Mouse (Mus musculus): Measurements from ENCODE around the gene Col1a1. TPM values are rescaled to one million over a fixed set of nuclear protein-coding genes. Genes with fewer than 3 reads are reported as not detected.
A peak's percentile ranks its signal among the peaks of the same experiment; 100 is the strongest.

Col1a1 gene
- polyA plus RNA-seq, 1 experiment from 2014 or later: 1,421 TPM

- 39% methylated on average over 9 of the region's 9 CpGs for WGBS
- Histone ChIP-seq H3K36me3 (ENCODE audit: control insufficient read depth, insufficient read depth, low read length) (no peaks in the 10 kb centered on the region), H3K4me3 (ENCODE audit: low read length) (peak overlapping the region; percentile 14; the same call in 1 of the 2 replicates), H3K27me3 (ENCODE audit: control insufficient read depth, insufficient read depth, low read depth, low read length) (no peaks in the 10 kb centered on the region), H3K4me2 (ENCODE audit: low read depth, low read length) (peak overlapping the region; percentile 37), H3K9me3 (ENCODE audit: control insufficient read depth, low read length) (no peaks in the 10 kb centered on the region), H3K9ac (ENCODE audit: low read length) (no peak overlapping the region), H3K27ac (ENCODE audit: low read length) (no peak overlapping the region), H3K4me1 (replicated peaks; ENCODE audit: control insufficient read depth, insufficient read depth, low read length) (peaks cover 4% of the 10 kb centered on the region; the same call in 1 of the 2 replicates)
- no peak; the same call in none of the 2 replicates for ATAC-seq (ENCODE audit: low read depth)
Measured at GRCm38 (mm10) chr11:94978178-94978915, 42.3 kb downstream of the Col1a1 start.

- peak; percentile 97 for ATAC-seq (ENCODE audit: low read depth)
- Histone ChIP-seq H3K9me3 (ENCODE audit: control insufficient read depth, low read length) (no peaks in the 10 kb centered on the region), H3K4me2 (ENCODE audit: low read depth, low read length) (peak overlapping the region; percentile 37), H3K9ac (ENCODE audit: low read length) (0 out of 2 replicates have a peak overlapping the region, but pooled peaks have one; percentile 5), H3K27me3 (ENCODE audit: control insufficient read depth, insufficient read depth, low read depth, low read length) (no peaks in the 10 kb centered on the region), H3K36me3 (ENCODE audit: control insufficient read depth, insufficient read depth, low read length) (no peaks in the 10 kb centered on the region), H3K27ac (ENCODE audit: low read length) (no peak overlapping the region), H3K4me1 (replicated peaks; ENCODE audit: control insufficient read depth, insufficient read depth, low read length) (peaks cover 4% of the 10 kb centered on the region; the same call in 1 of the 2 replicates), H3K4me3 (ENCODE audit: low read length) (peak overlapping the region; percentile 23)
- WGBS: under 1% methylated on average over 20 of the region's 20 CpGs
Measured at GRCm38 (mm10) chr11:94978947-94979346, 42.9 kb downstream of the Col1a1 start.

DNA sequence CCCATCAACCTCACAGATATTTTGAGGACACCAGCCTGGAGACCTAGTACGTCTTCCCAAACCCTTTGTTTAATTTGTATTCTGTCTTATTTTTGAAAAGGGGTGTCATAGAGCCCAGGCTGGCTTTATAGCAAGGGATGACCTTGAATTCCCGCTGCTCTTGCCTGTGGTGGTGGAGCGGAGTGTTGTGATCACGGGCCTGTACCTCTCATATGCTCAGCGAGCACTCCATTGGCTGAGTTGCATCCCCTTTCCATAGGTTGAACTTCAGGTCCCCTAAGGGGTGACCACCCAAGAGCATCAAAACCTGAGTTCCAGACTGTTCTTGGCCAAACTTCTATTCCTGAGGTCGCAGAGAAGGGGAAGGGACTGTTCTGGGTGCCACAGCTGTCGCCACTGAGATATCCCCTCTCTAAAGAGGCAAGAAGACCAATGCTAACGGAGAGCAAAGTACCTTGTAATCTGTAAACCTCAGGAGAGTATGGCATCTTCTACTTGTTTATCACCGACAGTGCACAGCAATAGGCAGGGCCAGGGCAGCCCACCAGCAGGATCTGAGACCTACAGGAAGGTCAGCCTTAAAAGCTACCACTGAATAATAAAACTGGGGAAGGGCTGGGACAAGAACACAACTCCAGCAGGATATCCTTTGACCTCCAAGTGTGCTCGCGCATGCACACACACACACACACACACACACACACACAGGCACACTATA is 43.6 kb downstream of the Col1a1 start:
- peak; percentile 10; the same call in 1 of the 2 replicates for ATAC-seq (ENCODE audit: low read depth)
- Histone ChIP-seq H3K36me3 (ENCODE audit: control insufficient read depth, insufficient read depth, low read length) (no peaks in the 10 kb centered on the region), H3K9me3 (ENCODE audit: control insufficient read depth, low read length) (no peaks in the 10 kb centered on the region), H3K27ac (ENCODE audit: low read length) (no peak overlapping the region), H3K4me1 (replicated peaks; ENCODE audit: control insufficient read depth, insufficient read depth, low read length) (peaks cover 4% of the 10 kb centered on the region; the same call in 1 of the 2 replicates), H3K27me3 (ENCODE audit: control insufficient read depth, insufficient read depth, low read depth, low read length) (no peaks in the 10 kb centered on the region), H3K9ac (ENCODE audit: low read length) (0 out of 2 replicates have a peak overlapping the region, but pooled peaks have one; percentile 5), H3K4me3 (ENCODE audit: low read length) (no peak overlapping the region), H3K4me2 (ENCODE audit: low read depth, low read length) (peak overlapping the region; percentile 37; the same call in 1 of the 2 replicates)
- WGBS: 75% methylated on average over 11 of the region's 11 CpGs

GRCm38 (mm10) chr11:94985140-94985539 is 49.1 kb downstream of the Col1a1 start:
- Histone ChIP-seq H3K9me3 (ENCODE audit: control insufficient read depth, low read length) (no peaks in the 10 kb centered on the region), H3K27me3 (ENCODE audit: control insufficient read depth, insufficient read depth, low read depth, low read length) (no peaks in the 10 kb centered on the region), H3K36me3 (ENCODE audit: control insufficient read depth, insufficient read depth, low read length) (no peaks in the 10 kb centered on the region), H3K4me3 (ENCODE audit: low read length) (no peak overlapping the region), H3K27ac (ENCODE audit: low read length) (no peak overlapping the region), H3K4me2 (ENCODE audit: low read depth, low read length) (no peak overlapping the region), H3K4me1 (replicated peaks; ENCODE audit: control insufficient read depth, insufficient read depth, low read length) (peaks cover 20% of the 10 kb centered on the region), H3K9ac (ENCODE audit: low read length) (no peak overlapping the region)
- whole genome bisulfite sequencing: 32% methylated on average over 1 of the region's 1 CpGs
- no peak for ATAC-seq (ENCODE audit: low read depth)

- 63% methylated on average over 5 of the region's 5 CpGs for WGBS
- Histone ChIP-seq H3K4me3 (ENCODE audit: low read length) (no peak overlapping the region), H3K27ac (ENCODE audit: low read length) (no peak overlapping the region), H3K9ac (ENCODE audit: low read length) (no peak overlapping the region), H3K9me3 (ENCODE audit: control insufficient read depth, low read length) (no peaks in the 10 kb centered on the region), H3K4me2 (ENCODE audit: low read depth, low read length) (no peak overlapping the region), H3K4me1 (replicated peaks; ENCODE audit: control insufficient read depth, insufficient read depth, low read length) (peaks cover 25% of the 10 kb centered on the region), H3K27me3 (ENCODE audit: control insufficient read depth, insufficient read depth, low read depth, low read length) (no peaks in the 10 kb centered on the region), H3K36me3 (ENCODE audit: control insufficient read depth, insufficient read depth, low read length) (no peaks in the 10 kb centered on the region)
- no peak for ATAC-seq (ENCODE audit: low read depth)
Measured at GRCm38 (mm10) chr11:94985822-94986221, 49.8 kb downstream of the Col1a1 start.

DNA sequence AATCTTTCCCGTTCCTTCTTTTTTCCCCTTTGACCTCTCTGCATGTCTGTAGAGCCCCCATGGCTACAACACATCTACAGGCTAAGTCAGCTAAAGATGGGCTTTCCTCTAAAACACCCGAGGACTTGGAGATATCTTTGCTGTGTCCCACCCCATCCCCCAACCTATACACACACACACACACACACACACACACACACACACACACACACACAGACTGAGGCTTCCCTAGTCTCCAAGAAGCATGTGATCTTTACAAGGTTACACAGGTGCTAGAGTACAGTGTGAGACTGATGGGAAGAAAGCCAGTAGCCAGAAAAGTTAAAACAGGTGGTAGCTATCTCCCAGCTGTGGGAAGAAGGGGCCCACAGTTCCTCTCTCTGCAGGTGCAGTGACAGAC is 50.4 kb downstream of the Col1a1 start:
- Histone ChIP-seq H3K9ac (ENCODE audit: low read length) (no peak overlapping the region), H3K27ac (ENCODE audit: low read length) (no peak overlapping the region), H3K9me3 (ENCODE audit: control insufficient read depth, low read length) (no peaks in the 10 kb centered on the region), H3K27me3 (ENCODE audit: control insufficient read depth, insufficient read depth, low read depth, low read length) (no peaks in the 10 kb centered on the region), H3K4me2 (ENCODE audit: low read depth, low read length) (no peak overlapping the region), H3K36me3 (ENCODE audit: control insufficient read depth, insufficient read depth, low read length) (no peaks in the 10 kb centered on the region), H3K4me3 (ENCODE audit: low read length) (no peak overlapping the region), H3K4me1 (replicated peaks; ENCODE audit: control insufficient read depth, insufficient read depth, low read length) (peaks cover 25% of the 10 kb centered on the region)
- no peak for ATAC-seq (ENCODE audit: low read depth)
- 44% methylated on average over 2 of the region's 2 CpGs for WGBS

DNA sequence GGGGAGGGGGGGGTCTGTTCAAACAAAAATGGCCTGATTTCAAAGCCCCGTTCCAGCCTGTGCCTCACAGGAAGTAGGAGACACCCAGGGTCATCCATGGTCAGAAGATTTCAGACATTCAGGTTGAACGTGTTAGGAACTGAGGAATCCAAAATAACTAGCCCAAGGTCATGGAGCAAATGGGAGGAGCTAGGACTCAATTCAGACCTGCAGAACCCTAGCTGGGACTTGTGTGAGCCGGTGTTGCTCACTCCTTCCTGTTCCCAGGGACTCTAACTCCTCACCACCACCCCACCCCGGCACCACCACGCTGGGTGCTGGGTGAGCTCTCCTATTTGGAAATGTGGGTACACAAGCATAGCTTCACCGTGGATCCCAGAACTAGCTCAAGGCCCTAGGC is 51.3 kb downstream of the Col1a1 start:
- Histone ChIP-seq H3K36me3 (ENCODE audit: control insufficient read depth, insufficient read depth, low read length) (no peaks in the 10 kb centered on the region), H3K4me1 (replicated peaks; ENCODE audit: control insufficient read depth, insufficient read depth, low read length) (peaks cover 28% of the 10 kb centered on the region), H3K9ac (ENCODE audit: low read length) (no peak overlapping the region), H3K4me2 (ENCODE audit: low read depth, low read length) (no peak overlapping the region), H3K27me3 (ENCODE audit: control insufficient read depth, insufficient read depth, low read depth, low read length) (no peaks in the 10 kb centered on the region), H3K27ac (ENCODE audit: low read length) (no peak overlapping the region), H3K4me3 (ENCODE audit: low read length) (no peak overlapping the region), H3K9me3 (ENCODE audit: control insufficient read depth, low read length) (no peaks in the 10 kb centered on the region)
- 43% methylated on average over 6 of the region's 6 CpGs for WGBS
- ATAC-seq (ENCODE audit: low read depth): no peak

- Histone ChIP-seq H3K9ac (ENCODE audit: low read length) (no peak overlapping the region), H3K36me3 (ENCODE audit: control insufficient read depth, insufficient read depth, low read length) (no peaks in the 10 kb centered on the region), H3K4me1 (replicated peaks; ENCODE audit: control insufficient read depth, insufficient read depth, low read length) (peaks cover 29% of the 10 kb centered on the region), H3K4me3 (ENCODE audit: low read length) (no peak overlapping the region), H3K9me3 (ENCODE audit: control insufficient read depth, low read length) (no peaks in the 10 kb centered on the region), H3K27ac (ENCODE audit: low read length) (no peak overlapping the region), H3K4me2 (ENCODE audit: low read depth, low read length) (no peak overlapping the region), H3K27me3 (ENCODE audit: control insufficient read depth, insufficient read depth, low read depth, low read length) (no peaks in the 10 kb centered on the region)
- 83% methylated on average over 8 of the region's 8 CpGs for WGBS
- ATAC-seq (ENCODE audit: low read depth): no peak
Measured at GRCm38 (mm10) chr11:94987851-94988250, 51.8 kb downstream of the Col1a1 start.

DNA sequence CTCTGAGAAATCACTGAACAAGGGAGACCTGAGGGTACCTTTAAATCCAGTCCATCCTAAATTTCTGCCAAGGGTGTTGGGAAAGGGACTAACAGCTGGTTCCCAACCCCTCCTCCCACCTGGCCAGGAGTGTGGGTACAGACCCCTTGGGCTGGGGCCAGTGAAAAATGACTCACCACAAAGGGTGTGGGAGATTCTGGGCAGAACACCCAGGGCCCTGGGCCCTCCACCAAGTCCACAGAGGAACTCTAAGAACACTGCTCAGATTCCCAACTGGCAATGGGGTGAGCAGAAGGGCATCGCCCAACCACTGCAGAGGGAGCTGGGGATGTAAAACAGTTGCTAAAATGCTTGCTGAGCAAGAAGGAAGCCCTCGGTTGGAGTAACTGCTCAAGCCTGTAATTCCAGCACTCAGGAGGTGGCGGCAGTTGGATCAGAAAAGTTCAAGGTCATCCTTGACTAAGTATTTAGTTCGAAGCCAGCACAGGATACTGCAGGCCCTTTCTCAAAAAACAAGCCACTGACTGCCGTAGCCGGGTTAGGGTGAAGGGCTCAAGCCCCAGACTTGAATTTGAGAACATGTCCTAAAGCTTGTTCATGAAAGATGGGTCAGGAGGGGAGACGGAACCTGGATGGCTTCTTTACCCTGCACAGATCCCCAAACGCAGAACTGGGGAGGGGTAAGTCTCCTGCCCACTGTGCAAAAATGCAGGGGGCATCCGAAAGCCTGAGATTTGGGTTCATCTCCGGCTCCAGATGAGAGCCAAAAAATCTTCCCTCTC is 52.9 kb downstream of the Col1a1 start:
- Histone ChIP-seq H3K27me3 (ENCODE audit: control insufficient read depth, insufficient read depth, low read depth, low read length) (no peaks in the 10 kb centered on the region), H3K27ac (ENCODE audit: low read length) (peak overlapping the region; percentile 95), H3K9me3 (ENCODE audit: control insufficient read depth, low read length) (no peaks in the 10 kb centered on the region), H3K4me1 (replicated peaks; ENCODE audit: control insufficient read depth, insufficient read depth, low read length) (peaks cover 40% of the 10 kb centered on the region), H3K4me2 (ENCODE audit: low read depth, low read length) (peak overlapping the region; percentile 96), H3K4me3 (ENCODE audit: low read length) (peak overlapping the region; percentile 89), H3K36me3 (ENCODE audit: control insufficient read depth, insufficient read depth, low read length) (no peaks in the 10 kb centered on the region), H3K9ac (ENCODE audit: low read length) (peak overlapping the region; percentile 70)
- WGBS: 14% methylated on average over 10 of the region's 10 CpGs
- no peak for ATAC-seq (ENCODE audit: low read depth)
